Mouse (Mus musculus) thymus, postnatal 14 days (tissue): Measurements from ENCODE around the gene Wfdc3.
A peak's percentile ranks its signal among the peaks of the same experiment; 100 is the strongest.

Source experiments
- DNase-seq: peaks from one replicate; pipeline ENCODE4 v3.0.0; 2021

The Wfdc3 gene

DNA sequence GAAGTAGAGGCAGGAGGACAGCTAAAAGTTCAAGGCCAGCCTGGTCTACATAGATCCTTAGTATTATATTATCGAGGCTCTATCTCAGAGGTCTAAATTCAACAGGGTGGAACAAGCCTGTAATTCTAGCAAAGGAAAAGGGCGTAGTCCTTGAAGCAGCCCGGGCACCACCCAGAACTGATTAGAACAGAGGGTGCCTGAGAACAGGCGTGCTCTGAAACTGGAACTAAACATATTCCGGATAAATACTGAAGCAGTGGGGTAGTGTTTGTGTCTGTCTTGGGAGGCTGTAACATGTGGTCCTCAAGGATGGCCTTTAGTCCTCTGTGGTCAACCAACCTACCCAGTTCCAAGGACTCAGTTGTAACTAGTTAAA lies 28.2 kb upstream of the Wfdc3 start:
- no peak for DNase-seq

DNA sequence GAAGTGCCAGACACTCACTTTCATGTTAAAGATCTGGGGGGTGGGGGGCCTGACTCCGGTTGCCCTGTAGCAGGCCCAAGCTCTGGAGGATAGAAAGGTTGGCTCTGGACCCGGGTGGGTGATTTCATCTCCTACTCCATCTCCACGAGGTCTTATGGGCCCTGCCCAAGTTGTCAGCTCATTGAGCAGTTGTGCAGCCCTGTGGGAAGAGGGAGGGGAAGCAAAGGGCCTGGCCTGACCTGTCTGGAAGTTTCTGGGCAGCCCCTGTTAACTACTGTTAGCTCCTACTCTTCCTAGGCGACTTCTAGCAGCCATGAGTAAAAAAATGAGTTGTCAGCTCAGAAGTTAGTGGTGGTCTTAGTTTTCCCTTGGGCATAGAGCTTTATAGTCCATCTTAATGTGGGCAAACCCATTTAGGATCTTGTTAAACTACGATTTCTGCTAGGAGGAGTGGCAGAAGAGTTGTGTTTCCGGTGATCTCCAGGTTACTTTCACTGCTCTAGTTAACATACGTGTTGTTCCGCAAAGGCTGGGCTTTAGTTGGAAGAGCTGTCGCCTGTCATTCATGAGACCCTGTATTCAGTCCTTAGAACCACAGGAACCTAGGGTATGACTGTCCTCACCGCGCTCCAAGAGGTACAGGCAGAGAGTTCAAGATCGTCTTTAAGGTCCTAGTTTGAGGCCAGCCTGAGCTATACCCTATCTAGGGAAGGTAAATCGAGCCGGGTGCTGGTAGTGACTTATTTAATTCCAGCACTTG lies 27.7 kb upstream of the Wfdc3 start:
- DNase-seq: no peak

- DNase-seq: no peak
These were observed 25.4 kb upstream of the Wfdc3 start for GRCm38 (mm10) chr2:164771123-164771522.

DNA sequence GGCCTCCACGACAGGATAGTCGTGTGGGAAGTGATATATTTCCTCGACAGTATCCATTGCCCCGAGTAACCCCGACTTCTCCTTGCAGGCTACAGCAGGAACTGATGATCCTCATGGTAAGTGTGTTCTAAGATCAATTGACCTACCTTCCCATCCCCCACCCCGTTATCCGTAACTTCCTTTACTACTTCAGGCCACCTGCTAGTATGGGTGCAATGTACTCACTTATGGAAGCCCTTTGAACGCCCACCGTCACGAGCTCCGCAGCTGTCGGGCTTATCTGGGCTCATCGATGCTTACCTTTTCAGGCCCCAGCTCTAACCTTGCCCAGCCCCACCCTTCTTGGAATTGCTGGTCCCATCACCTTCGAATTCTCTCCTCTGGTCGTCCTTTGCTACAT lies 24.5 kb upstream of the Wfdc3 start:
- peak; percentile 42 for DNase-seq

- peak; percentile 97 for DNase-seq
These were observed 23.7 kb upstream of the Wfdc3 start, which contains the start of gene Ube2c for GRCm38 (mm10) chr2:164769258-164770037. TSS of gene Ube2c (plus strand) at chr2:164769898.

- DNase-seq: no peak
These were observed 22.2 kb upstream of the Wfdc3 start for GRCm38 (mm10) chr2:164767812-164768540.

DNA sequence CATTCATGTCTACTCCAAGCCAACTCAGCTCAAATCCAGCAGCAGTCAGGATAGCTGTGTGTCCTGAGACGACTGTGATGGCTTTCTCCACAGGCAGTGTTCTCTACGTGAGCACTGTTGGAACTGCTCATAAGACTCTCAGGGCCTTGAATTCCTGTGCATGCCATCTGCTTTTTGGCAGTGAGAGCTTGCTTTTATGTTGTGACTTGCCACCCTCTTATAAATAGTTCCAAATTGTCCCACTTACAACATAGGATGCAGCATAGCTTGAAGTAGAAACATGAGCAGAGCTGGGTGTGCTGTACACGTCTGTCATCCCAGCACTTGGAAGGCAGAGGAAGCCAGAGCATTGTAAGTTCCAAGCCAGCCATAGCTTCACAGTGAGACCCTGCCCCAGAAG lies 20.1 kb upstream of the Wfdc3 start:
- DNase-seq: no peak

GRCm38 (mm10) chr2:164762593-164762992 lies 16.9 kb upstream of the Wfdc3 start:
- DNase-seq: no peak

GRCm38 (mm10) chr2:164761971-164762370 lies 16.2 kb upstream of the Wfdc3 start:
- no peak for DNase-seq

DNA sequence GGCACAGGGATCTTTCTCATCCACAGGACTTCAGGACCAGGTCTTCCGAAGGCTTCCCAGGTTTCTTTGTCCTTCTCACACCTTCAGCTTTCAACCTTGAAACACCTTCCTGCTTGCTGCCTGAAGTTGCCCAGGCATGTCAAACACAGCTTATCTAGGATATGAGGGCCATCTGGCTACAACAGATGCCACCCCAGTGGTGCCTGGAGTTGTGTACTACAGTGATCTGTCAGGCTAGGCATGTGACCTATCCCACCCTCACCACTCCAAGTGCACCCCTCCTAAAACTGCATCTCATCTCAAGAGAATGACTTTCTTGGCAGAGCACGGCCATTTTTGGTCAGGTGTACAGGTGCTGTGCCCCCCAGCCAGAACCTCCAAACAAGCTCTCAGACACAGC lies 15.8 kb upstream of the Wfdc3 start:
- no peak for DNase-seq

DNA sequence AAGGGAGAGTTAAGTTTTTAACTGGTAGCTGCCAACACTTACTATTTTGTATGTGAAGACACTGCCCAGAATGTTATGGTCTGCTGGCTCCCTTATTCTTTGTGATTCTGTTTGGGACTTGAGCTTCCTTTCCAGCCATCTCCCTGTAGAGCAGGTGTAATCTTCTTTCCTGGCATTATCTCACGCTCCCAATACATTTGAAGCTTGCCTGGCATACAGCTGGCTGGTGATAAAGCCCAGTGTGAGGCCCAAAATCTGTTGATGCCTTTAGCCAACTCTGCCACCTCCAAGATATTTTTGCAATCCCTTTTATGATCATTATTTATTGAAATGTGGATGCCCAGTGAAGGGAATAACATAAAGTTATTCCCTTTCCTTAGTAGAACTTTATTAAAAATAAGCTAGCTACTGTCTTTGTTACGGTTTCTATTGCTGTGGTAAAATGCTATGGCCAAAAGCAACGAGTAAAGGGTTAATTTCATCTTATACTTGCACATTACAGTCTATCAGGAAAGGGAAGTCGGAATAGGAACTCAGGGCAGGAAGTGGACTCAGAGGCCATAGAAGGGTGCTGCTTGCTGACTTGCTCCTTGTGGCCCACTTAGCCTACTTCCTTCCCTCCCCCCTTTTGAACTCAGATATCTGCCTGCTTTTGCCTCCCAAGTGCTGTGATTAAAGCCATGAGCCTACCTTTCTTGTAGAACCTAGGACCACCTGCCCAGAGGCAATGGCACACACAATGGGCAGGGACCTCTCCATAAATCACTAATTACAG lies 14.5 kb upstream of the Wfdc3 start:
- no peak for DNase-seq

- no peak for DNase-seq
These were observed 13.0 kb upstream of the Wfdc3 start for GRCm38 (mm10) chr2:164758692-164759091.

- DNase-seq: no peak
These were observed 12.1 kb upstream of the Wfdc3 start for GRCm38 (mm10) chr2:164757841-164758240.

- DNase-seq: no peak
These were observed 9.1 kb upstream of the Wfdc3 start for GRCm38 (mm10) chr2:164754800-164755199.

- no peak for DNase-seq
These were observed 8.4 kb upstream of the Wfdc3 start for GRCm38 (mm10) chr2:164754105-164754504.

DNA sequence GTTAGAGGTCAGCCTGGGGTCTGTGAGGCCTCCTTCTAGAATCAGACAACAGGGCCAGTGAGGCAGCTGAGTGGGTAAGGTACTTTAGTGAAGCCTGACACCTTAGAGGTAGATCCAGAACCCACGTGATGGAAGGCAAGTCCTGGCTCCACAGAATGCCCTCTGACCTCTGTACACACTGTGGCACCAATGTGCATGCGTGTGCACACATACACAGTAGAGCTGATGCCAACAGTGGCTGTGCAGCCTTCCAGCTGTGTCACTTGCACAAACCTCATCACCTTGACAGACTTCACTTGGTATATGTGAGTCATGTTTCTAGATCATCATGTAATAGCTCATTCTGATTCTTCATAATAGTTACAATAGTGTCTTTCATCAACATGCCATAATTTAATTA lies 6.7 kb upstream of the Wfdc3 start:
- DNase-seq: no peak

GRCm38 (mm10) chr2:164748991-164749390 lies 3.3 kb upstream of the Wfdc3 start:
- no peak for DNase-seq

- DNase-seq: no peak
These were observed 2.5 kb upstream of the Wfdc3 start for GRCm38 (mm10) chr2:164748191-164748590.

GRCm38 (mm10) chr2:164746693-164747092 lies 962 bp upstream of the Wfdc3 start:
- peak; percentile 23 for DNase-seq

- DNase-seq: no peak
These were observed 744 bp downstream of the Wfdc3 start for GRCm38 (mm10) chr2:164744987-164745386.

- no peak for DNase-seq
These were observed 5.9 kb downstream of the Wfdc3 start for GRCm38 (mm10) chr2:164739876-164740275.

- no peak for DNase-seq
These were observed 8.2 kb downstream of the Wfdc3 start for GRCm38 (mm10) chr2:164737377-164738090.
